ENCODE assay signal across 10 mouse cellular contexts in genomic region chr11:118792163-118792915, GRCm38 (mm10).
DNase-seq lines count a peak whose midpoint lies in the region; ATAC-seq lines count a peak whose summit lies in the region.
"Had no signal": no experiment of that assay in that cellular context is flagged by ENCODE, and none has a peak within 500 bp of the region (broad histone marks: within the 10 kb centered on the region; RNA-seq: fewer than 3 reads in every experiment).

No protein-coding gene starts in this region.

- WGBS in kidney, embryonic 14.5 days, result 69% methylated on average over 9 of the region's 9 CpGs

- intact Hi-C loops in left cerebral cortex, postnatal 10 days (cut with DNase I), result no loop called here

- no peaks in the 10 kb centered on the region for H3K4me1 ChIP-seq in kidney, embryonic 14.5 days (ENCODE audit: control insufficient read depth, insufficient read depth, low read length)

- no peak overlapping the region for H3K4me3 ChIP-seq in kidney, embryonic 14.5 days (ENCODE audit: low read length)
- H3K4me3 ChIP-seq: heart, embryonic 15.5 days; limb, embryonic 15.5 days had no signal

- H3K27me3 ChIP-seq in kidney, embryonic 14.5 days (ENCODE audit: control insufficient read depth, insufficient read depth, low read length), result no peaks in the 10 kb centered on the region
- H3K27me3 ChIP-seq: heart, embryonic 15.5 days; limb, embryonic 15.5 days had no signal

- H3K36me3 ChIP-seq in kidney, embryonic 14.5 days (ENCODE audit: control insufficient read depth, insufficient read depth, low read length), result no peaks in the 10 kb centered on the region
- H3K36me3 ChIP-seq: heart, embryonic 15.5 days; limb, embryonic 15.5 days had no signal

- H3K9me3 ChIP-seq in kidney, embryonic 14.5 days (ENCODE audit: control insufficient read depth, low read length), result peaks cover 6% of the 10 kb centered on the region; the same call in 1 of the 2 replicates
- H3K9me3 ChIP-seq: heart, embryonic 15.5 days; limb, embryonic 15.5 days had no signal

- no peak overlapping the region for H3K4me2 ChIP-seq in kidney, embryonic 14.5 days (replicated peaks; ENCODE audit: low read depth, low read length)
- H3K4me2 ChIP-seq: limb, embryonic 15.5 days had no signal

- ATAC-seq in kidney, embryonic 14.5 days (ENCODE audit: low FRiP score, low TSS enrichment), result no peak

- no peak overlapping the region for H3K9ac ChIP-seq in kidney, embryonic 14.5 days (ENCODE audit: low read depth, low read length)
- H3K9ac ChIP-seq: heart, embryonic 15.5 days; limb, embryonic 15.5 days had no signal

- H3K27ac ChIP-seq in kidney, embryonic 14.5 days (ENCODE audit: low read depth, low read length), result no peak overlapping the region
- H3K27ac ChIP-seq: limb, embryonic 15.5 days had no signal

- DNase-seq in cerebellum, postnatal 14 days, result peak; percentile 56 to 61
- DNase-seq in cerebellum, postnatal 36 days, result no peak
- peak; percentile 82 to 84 for DNase-seq in frontal cortex, adult 2 months (ENCODE audit: extremely low spot score in 1 of 2, low spot score in 1 of 2)
- peak; percentile 42 to 51 for DNase-seq in left cerebral cortex, postnatal 10 days (ENCODE audit: extremely low spot score in 1 of 2, low spot score in 2 of 2)
- peak; percentile 75 to 82 for DNase-seq in right cerebral cortex, postnatal 10 days (ENCODE audit: low spot score in 2 of 2)
- DNase-seq in T-cell, adult 2 months (ENCODE audit: low spot score), result no peak
- no peak for DNase-seq in kidney, adult 9 months

Comparison
In these comparisons a context has a peak if more than half of its experiments do, and no peak if none do; other contexts are left out.
1. DNase-seq: peak in cerebellum, postnatal 14 days (2 of 2), frontal cortex, adult 2 months (2 of 2), left cerebral cortex, postnatal 10 days (2 of 2) and right cerebral cortex, postnatal 10 days (2 of 2); none in cerebellum, postnatal 36 days (0 of 2), T-cell, adult 2 months (single experiment) and kidney, adult 9 months (single experiment).